Mouse (Mus musculus): ENCODE measurements at regions not wholly inside any gene's neighbourhood (a gene's known extent, or its start where the extent isn't known, plus 50 kb on each side); places are given as distances from the start of the nearest gene placed in this dataset.

- TF ChIP-seq CTCF (IDR thresholded peaks at IDR 0.05; ENCODE audit: low read depth) (no peak), EP300 (optimal IDR thresholded peaks at IDR 0.05) (no peak)
Measured at GRCm38 (mm10) chr17:3019631-3020391, 95.0 kb upstream of the Scaf8 start.

Data from stomach, postnatal 0 days (tissue).